Mouse (Mus musculus) E14TG2a.4 (cell line): ENCODE measurements around the gene Rab3d.

Experiments
- CTCF ChIP-seq: conservative IDR thresholded peaks from 2 replicates; pipeline ENCODE4 v1.5.1; 2014; ENCODE audit warnings: low read length
- NANOG ChIP-seq: IDR thresholded peaks from 2 replicates; pipeline ENCODE4 v1.6.1; 2014; ENCODE audit warnings: borderline replicate concordance, low read length, mixed read lengths

DNA sequence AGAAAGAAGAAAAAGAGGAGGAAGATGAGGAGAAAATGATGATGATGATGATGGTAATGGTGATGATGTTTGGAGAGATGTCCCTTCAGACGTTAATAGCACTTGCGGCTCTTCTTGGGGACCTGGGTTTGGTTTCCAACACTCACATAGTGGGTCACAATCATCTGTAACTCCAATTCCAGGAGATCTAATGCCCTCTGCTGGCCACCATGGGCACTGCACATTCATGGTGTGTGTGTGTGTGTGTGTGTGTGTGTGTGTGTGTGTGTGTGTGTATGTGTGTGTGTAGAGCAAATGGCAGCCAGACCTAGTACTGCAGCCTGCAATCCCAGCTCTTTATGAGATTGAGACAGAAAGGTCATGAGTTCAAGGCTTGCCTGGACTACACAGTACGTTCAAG lies 34.0 kb upstream of the Rab3d start:
- TF ChIP-seq CTCF (peak; percentile 47), NANOG (no peak)
